Mouse (Mus musculus): ENCODE data around the gene Tmem80.

DNA sequence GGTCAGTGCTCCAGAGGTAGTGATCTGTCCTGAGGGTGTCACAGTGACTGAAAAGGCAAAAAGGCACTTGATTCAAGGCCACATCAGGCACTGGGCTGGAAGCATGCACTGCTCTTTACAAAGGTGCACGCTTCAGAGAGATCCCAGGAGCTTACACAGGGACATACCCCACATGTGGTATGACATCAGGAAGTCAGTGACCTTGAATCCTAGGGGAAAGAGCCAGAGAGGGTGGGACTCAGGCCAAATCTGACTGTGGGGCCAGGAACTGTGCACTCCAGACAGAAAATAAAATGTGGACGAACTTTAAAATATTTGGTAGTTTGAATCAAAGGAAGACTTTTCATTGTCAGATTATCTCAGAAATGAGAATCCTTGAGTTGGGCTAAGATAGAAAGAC, 13.1 kb upstream of the Tmem80 start:
- TF ChIP-seq CTCF (IDR thresholded peaks at IDR 0.05; ENCODE audit: extremely low read depth, insufficient read length, insufficient replicate concordance, low read depth, low read length) (no peak), POLR2A (IDR thresholded peaks at IDR 0.05; ENCODE audit: low read depth, low read length) (no peak)

All from small intestine, adult 2 months (tissue).